In genomic region chr9:75766521-75766920, GRCm38 (mm10) we compare ENCODE assay signal across 25 mouse cellular contexts.
"Had no signal": no experiment of that assay in that cellular context is flagged by ENCODE, and none has a peak within 500 bp of the region (broad histone marks: within the 10 kb centered on the region; RNA-seq: fewer than 3 reads in every experiment).

No protein-coding gene starts in this region.

- H3K9me3 ChIP-seq: limb, embryonic 10.5 days; limb, embryonic 13.5 days; liver, embryonic 12.5 days; liver, embryonic 15.5 days; lung, embryonic 15.5 days; megakaryocyte, embryonic 14.5 days; midbrain, embryonic 10.5 days; midbrain, embryonic 13.5 days; neural tube, embryonic 12.5 days; neural tube, embryonic 15.5 days had no signal

- H3K4me2 ChIP-seq: limb, embryonic 13.5 days; liver, embryonic 12.5 days; liver, embryonic 15.5 days; lung, embryonic 15.5 days; midbrain, embryonic 13.5 days; neural tube, embryonic 12.5 days; neural tube, embryonic 15.5 days had no signal

- H3K27me3 ChIP-seq: limb, embryonic 13.5 days; liver, embryonic 12.5 days; liver, embryonic 15.5 days; lung, embryonic 15.5 days; megakaryocyte, embryonic 14.5 days; midbrain, embryonic 13.5 days; neural tube, embryonic 12.5 days; neural tube, embryonic 15.5 days had no signal

- H3K4me1 ChIP-seq: limb, embryonic 10.5 days; limb, embryonic 13.5 days; megakaryocyte, embryonic 14.5 days; midbrain, embryonic 10.5 days; midbrain, embryonic 13.5 days; neural tube, embryonic 12.5 days; neural tube, embryonic 15.5 days had no signal

- H3K9ac ChIP-seq: limb, embryonic 13.5 days; liver, embryonic 12.5 days; liver, embryonic 15.5 days; lung, embryonic 15.5 days; midbrain, embryonic 13.5 days; neural tube, embryonic 12.5 days; neural tube, embryonic 15.5 days had no signal

- ATAC-seq: liver, embryonic 12.5 days; midbrain, embryonic 13.5 days had no signal

- H3K4me3 ChIP-seq: layer of hippocampus, adult 2 months; limb, embryonic 10.5 days; limb, embryonic 13.5 days; liver, embryonic 12.5 days; liver, embryonic 15.5 days; lung, embryonic 15.5 days; megakaryocyte, embryonic 14.5 days; midbrain, embryonic 10.5 days; midbrain, embryonic 13.5 days; neural tube, embryonic 12.5 days; neural tube, embryonic 15.5 days had no signal

- H3K36me3 ChIP-seq: limb, embryonic 10.5 days; limb, embryonic 13.5 days; liver, embryonic 12.5 days; liver, embryonic 15.5 days; lung, embryonic 15.5 days; midbrain, embryonic 10.5 days; midbrain, embryonic 13.5 days; neural tube, embryonic 12.5 days; neural tube, embryonic 15.5 days had no signal

- DNase-seq: kidney, postnatal 25 days; layer of hippocampus, adult 9-11 months; liver; lung, adult 18-20 months; lung, postnatal 10 days; lung, postnatal 36 days; right cerebral cortex, adult 18-20 months; right cerebral cortex, postnatal 14 days; right cerebral cortex, postnatal 4 days; thymus, adult 2 months; thymus, postnatal 14 days; thymus, postnatal 4 days had no signal

- H3K27ac ChIP-seq: kidney, postnatal 0 days; layer of hippocampus, adult 2 months; limb, embryonic 10.5 days; limb, embryonic 13.5 days; liver, embryonic 12.5 days; liver, embryonic 15.5 days; lung, embryonic 15.5 days; midbrain, embryonic 10.5 days; midbrain, embryonic 13.5 days; neural tube, embryonic 12.5 days; neural tube, embryonic 15.5 days; stomach, postnatal 0 days had no signal
